Mouse (Mus musculus): ENCODE measurements around the gene Lypd3.

GRCm38 (mm10) chr7:24600941-24601597, 35.3 kb upstream of the Lypd3 start:
- no peak for TF ChIP-seq POLR2A (IDR thresholded peaks at IDR 0.05; ENCODE audit: control insufficient read depth, low read depth, low read length)
- peak; percentile 99 for TF ChIP-seq CTCF (IDR thresholded peaks at IDR 0.05; ENCODE audit: control insufficient read depth, insufficient read depth, insufficient replicate concordance, low read depth, low read length)
